Mouse (Mus musculus) thymus, adult 18-20 months (tissue): Measurements from ENCODE around the gene Slc6a4.

Source experiments
- DNase-seq, 2 experiments: peaks; one replicate each; pipeline ENCODE4 v3.0.0; 2022; ENCODE audit warnings: mixed read lengths in 2 of 2

Slc6a4 gene

DNA sequence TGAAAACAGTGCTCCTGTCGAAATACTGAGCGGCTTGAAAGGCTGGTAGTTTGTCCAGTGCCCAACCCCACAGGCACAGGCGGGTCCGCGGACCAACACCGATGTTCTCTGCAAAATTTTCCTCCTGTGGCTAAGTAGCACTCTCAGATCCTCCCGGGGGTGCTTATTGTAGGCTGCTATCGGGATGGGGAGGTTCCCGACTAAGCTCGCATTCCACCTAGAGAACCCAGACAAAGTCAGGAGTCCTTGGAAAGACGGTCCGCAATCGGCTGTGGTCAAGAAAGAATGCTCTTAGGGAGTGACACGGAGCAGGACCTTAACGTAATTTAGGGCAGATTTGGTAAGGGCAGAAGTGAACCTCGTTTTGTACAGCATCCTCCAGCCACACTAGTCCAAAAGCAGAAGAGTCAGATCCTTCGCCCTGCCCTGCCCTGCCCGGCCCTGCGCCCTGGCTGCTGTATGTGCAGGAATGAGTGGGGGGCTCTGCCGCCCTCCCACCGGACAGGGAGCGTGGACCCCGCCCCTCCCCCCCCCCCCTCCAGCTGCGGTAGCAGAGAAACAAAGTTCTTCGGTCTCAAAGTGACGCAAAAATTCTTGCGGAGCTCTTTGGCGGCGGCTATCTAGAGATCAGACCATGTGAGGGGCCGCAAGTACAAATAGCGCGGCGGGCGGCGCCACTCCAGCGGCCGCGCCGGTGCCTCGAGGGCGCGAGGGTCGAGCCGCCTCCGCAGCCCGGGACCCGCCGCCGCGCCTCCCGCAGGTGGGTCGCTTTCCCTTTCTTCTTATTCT lies at the start of gene Slc6a4:
Gene Slc6a4, plus strand, starts transcription at position 688 of the 789 bp plus-strand sequence.
- no peak for DNase-seq

DNA sequence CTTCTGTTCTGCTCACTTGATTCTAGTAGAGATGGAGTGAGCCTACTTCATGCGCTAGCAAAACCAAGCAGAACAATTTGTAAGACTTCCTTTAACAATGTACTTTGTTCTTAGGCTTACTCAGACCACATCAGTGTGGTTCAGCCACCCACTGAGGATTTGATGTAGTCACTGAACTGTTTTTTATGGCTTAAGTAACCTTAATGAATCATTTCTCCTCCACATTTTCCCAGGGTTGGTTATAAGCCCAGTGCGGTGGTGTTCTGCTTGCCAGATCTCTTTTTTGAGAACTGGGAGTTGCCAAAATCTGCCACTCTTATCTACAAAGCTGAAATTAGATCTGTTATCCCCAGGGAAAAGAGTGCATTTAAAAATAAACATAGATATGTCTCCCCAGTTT lies 44.9 kb upstream of the Slc6a4 start:
- DNase-seq, result no peak

DNA sequence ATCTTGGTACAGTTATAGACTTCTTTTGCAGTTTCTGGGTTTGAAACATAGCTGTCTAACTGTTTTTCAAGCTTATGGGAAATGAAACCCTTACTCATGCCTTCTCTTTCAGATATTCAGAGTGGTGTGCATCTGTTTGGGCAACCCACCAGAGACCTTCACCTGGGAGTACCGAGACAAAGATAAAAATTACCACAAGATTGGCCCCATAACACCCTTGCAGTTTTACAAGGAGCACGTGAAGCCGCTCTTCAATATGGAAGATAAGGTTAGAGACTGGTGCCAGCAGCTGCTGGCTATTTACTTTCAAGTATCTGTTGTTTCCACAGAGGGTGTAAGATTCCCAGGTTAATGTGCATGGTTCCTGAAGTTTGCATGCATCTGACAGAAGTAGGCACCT lies 32.7 kb upstream of the Slc6a4 start:
- no peak for DNase-seq

DNA sequence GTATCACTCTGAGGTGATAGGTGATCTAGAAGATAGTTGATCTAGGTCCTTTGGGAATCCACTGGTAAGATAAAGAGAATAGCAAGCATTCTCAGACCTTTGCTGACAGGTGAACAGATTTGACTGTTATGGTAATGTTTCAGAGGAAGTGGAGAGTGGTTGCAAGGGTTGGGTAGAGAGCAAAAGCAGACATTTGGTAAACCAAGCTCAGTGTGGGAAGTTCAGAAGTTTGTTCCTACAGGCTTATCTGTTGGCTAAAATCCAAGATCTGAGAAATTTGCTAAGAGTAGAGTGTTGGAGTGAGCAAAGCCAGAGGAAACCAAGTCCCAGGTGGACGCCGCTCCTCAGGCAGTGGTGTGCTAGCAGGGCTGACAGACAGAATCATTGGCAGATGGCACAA lies 28.1 kb upstream of the Slc6a4 start:
- DNase-seq, result no peak

DNA sequence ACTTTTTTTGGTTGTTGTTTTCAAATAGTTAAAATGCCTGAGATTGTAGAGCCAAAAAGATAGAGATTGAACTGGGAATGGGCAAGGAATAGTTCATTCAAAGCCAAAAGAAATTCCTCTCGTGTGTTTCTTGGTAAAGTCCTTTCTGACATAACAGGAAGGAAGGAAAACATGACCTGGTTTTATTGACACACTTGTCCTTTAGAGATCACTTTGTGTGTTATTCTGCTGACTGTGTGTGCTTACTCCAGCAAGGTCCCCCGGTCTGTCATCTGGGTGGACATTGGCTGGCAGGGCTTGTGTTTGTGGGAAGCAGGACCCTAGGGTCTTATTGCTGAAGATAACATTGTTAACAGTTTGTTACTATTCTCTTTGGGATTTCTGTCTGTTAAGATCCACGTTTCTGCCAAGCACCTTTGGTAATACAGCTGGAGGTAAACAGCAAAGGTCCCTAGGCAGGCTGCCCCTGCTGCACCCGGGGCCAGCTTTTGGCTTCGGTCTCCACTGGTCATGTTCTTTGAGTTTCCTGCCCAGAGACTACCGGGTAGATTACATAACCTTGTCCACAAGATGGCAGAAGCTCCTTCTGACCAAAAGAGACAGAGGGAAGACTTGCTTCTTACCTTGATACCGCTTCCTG lies 23.6 kb upstream of the Slc6a4 start:
- DNase-seq, result no peak

DNA sequence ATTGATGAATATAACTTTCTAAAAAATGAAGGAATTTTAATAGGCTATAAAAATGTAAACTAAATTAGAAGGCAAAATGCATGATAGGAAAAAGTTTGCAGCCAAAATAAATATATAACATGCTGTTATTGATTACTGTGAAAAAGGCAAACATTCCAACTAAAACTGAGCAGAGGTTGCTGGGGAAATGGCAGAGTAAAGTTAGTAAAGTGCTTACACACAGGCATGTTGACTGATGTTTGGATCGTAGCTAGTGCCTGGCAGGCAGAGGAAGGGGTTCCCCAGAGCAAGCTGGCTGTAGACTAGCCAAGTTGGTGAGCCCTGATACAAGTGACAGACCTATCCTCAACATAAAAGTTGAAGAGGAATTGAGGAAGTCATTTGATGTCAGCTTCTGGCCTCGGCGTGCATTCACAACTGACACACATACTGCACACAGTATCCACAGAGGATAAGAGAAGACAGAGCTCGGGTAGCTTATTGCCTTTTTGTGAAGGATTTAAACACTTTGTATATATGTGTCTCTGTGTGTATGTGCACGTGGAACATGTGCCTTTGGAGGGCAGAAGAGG lies 16.7 kb upstream of the Slc6a4 start:
- DNase-seq, result no peak

DNA sequence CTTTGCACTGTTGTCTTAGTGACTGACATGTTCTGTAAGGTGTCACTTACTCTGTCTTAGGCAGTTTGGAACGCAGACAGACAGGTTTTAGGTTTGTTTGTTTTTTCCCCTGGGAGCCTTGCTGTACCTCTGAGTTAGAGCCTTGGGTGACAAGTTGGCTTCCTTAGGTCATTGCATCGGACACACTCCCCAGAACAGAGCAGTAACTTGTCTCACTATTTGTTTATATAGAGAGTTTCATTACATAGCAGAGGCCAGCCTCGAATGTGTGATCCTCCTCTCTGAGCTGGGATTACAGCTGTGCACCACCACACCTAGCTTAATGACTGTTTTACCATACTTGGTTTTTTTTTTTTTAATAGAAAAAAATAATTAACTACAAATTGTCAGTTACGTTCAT lies 16.0 kb upstream of the Slc6a4 start:
- no peak for DNase-seq

DNA sequence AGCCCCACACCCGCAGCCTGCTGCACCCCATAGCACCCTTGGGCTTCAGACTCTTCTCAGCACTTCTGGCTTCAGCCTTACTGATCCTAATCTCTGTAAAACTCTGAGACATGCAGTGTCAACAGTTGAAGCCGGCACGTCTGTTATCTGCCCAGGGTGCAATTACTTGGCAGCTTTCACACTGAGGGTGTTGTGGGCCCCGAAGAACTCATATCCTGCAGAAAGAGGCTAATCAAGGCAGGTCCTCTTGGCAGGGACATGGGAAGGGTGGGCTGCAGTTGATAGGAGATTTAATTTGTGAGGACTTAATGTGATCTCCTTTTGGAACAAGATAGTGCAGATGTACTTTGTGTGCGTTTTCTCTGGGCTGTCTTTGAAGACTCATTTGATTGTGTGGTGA lies 14.8 kb upstream of the Slc6a4 start:
- DNase-seq, result no peak

DNA sequence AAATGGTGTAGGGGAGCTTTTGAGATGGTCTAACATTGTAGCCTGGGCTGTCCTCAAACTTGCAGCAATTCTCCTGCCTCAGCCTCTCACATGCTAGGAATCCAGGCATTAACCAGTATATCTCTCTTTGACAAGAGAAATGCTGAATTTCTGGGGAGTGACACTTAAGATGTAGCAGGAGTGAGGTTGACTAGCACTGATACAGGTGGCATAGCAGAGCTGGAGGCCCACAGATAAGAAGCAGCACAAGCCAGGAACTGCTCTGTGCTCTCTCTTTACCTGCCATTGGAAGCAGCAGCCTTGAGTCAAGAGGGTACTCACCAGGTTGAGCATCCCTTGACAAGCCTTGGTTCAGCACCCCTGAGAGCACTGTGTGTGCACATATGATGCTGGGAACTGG lies 14.2 kb upstream of the Slc6a4 start:
- no peak for DNase-seq

DNA sequence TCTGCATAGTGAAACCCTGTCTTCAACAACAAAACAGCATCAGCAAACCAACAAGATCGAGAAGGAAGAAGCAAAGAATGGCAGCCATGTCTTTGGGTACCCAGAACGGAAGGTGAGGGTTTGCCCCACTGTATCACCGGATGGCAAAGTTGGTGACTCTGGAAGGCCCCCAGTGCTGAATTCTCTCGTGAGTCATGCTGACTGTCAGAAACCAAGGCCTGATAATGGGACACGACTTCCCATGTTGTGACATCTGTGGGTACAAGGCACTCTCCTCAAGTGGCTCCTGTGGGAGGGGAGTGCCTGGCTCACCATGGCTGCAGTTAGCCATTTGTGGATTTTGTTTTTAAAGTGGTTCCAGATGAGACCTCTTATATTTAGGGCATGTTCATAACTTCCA lies 7.6 kb upstream of the Slc6a4 start:
- no peak for DNase-seq

DNA sequence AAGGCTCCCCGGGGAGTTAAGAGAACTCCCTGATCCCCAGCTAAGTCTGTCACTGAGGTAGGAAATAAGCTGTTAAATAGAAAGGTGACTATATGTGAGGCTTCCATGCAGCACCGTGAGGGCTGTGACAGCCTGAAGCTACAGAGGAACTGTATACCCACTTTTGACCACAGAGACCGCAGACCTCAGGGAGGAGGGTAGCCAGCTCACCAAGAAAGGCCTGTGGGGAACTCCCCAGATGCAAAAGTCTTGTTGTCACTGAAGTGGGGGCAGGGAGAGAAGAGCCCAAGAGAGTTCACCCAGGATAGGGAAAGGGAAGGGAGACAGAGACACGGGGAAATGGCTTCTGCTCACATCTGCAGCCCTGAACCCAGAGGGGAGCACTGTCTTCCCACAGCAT lies 5.5 kb upstream of the Slc6a4 start:
- DNase-seq, result peak; percentile 16 to 35

DNA sequence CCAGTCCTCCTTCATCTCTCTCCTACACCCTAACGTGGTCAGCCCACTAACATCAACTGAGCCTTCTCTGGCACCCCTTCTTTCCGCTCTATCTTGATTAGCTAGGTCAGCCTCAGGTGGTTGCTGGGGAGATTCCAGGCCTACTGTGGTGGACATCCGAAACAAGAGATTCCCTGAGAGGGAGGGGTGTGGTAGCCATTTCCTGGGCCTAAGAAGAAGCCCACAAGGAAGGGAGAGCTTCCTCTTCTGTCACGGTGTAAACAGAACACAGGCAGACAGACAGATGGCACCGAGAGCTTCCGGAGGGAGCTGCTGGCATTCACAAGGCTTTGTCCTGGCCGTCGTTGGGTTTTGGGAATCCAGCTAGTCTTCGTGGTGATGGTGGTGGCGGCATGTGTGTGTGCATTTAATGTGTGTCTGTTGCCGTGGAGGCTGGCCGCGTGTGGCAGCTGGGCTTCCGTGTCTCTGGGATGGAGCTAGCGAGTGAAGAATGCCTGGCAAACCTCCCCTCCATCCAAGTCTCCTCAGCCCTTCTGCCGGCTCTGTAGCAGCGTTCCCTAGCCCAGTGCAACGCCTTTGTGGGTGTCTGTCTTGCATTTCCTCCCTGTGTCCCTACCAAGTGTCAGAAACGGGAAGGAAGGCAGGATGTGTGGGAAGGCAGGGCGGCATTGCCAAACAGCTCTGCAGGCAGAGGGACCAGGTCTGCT lies 2.3 kb upstream of the Slc6a4 start:
- no peak for DNase-seq

DNA sequence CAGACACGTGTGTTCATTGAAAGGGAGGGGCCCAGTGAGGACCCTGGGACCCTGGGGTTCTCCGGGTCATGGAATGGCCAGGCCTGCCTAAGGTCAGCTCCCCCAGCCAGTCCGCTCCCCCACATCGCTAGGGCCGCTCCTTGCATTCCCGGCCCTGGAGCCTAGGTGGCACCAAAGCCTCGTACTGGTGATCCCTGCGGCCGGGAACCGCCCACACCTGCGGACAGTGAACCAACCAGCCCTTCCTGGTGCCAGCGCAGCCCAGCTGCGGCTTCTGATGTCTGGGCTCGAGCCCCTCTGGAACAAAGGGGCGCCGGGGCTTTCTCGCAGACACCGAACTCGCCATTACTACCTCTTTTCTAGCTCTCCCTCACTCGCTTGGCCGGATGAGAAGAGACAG lies 1.1 kb upstream of the Slc6a4 start:
- DNase-seq, result peak; percentile 31 to 33

DNA sequence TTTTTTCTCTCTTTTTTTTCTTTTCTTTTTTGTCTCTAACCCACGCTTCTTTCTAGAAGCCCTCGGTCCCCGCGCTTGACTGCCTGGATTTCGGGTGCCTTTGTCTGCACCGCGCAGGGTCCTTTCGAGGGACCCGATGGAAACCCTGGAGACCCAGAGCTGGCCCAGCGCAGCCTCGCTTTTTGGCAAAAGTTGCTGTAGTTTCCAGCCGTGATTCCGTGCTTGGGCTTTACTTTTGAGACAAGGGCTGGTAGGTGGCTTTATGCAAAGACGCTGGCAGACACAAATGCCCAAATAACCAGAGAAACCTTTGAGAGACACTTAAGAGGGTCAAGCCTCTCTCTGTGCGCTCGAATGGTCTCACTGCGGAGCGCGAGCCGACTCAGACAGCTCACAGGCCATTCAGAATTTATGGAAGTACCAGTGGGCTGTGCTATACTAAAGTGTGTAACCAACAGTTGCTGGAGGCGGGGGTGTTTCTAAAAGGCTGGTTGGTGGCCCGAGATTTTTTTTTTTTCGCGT lies 363 bp downstream of the Slc6a4 start:
- DNase-seq, result no peak

DNA sequence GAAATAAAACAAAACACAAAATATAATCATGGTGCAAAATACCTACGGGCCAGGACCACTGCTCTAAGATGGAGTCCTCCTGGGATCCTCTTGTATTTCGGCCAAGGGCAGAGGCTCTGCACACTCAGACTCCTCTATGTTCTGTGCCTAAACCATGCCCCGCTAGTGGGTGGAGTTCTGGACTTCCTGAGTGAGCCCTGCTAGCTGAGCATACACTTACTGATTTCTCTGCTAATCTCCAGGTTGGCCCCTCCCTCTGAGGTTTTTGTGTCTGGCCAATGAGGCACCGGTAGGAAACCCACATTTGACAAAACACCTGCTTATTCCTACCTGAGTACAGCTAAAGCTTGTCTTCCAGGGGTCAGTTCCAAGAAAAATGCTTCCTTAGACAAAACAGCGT lies 2.3 kb downstream of the Slc6a4 start:
- no peak for DNase-seq

DNA sequence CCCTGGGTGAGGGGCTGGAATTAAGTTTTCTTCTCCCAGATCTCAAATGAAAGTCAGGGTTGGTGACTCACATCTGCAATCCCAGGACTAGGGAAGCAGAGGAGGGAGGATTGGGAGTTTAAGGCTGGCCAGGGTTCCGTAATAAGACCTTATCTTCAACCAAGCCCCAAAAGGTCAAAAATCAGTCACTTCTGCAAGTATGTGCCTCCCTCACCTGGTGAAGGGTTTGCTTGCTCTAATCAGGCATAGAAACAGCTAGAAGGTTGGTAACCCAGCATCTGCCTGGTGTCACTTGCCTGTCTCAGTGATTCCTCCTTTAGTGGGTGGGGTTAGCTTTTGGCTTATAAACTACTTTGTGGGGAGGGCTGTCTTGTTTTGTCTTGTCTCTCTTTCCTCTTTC lies 4.0 kb downstream of the Slc6a4 start:
- no peak for DNase-seq

DNA sequence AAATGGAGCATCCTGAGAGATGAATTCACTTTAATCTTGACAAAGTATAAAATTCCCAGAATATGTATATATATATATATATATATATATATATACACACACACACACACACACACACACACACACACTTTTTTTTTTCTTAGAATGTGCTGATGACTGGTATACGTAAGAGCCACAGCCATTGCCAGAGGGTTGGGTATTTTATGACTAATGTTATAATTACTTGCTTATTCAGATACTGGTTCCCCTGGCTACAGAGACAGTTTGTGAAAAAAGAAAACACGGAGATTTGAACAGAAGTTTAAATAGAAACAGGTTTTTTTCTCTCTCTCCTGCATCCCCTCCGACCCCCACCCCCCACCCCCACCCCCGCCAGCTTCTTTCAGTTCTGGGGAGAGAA lies 7.5 kb downstream of the Slc6a4 start:
- no peak for DNase-seq

DNA sequence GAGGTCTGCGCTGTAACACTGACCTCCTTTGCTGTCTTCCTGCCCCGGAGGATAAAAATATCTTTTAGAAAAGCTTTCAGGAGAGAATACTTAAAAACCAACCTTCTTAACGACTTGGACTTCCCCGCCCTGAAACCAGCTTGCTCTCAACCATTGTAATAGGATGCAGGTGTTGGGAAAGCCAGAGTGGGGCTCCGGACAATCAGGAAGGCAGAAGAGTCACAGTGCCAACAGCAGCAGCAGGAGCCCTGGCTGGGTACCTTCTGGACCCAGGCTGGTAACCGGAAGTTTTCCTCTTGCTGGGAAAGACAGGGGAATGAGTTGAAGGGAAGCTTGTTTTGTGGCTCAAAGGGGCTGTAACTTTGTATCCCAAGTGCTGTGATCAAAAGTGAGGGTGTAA lies 8.2 kb downstream of the Slc6a4 start:
- DNase-seq, result no peak

DNA sequence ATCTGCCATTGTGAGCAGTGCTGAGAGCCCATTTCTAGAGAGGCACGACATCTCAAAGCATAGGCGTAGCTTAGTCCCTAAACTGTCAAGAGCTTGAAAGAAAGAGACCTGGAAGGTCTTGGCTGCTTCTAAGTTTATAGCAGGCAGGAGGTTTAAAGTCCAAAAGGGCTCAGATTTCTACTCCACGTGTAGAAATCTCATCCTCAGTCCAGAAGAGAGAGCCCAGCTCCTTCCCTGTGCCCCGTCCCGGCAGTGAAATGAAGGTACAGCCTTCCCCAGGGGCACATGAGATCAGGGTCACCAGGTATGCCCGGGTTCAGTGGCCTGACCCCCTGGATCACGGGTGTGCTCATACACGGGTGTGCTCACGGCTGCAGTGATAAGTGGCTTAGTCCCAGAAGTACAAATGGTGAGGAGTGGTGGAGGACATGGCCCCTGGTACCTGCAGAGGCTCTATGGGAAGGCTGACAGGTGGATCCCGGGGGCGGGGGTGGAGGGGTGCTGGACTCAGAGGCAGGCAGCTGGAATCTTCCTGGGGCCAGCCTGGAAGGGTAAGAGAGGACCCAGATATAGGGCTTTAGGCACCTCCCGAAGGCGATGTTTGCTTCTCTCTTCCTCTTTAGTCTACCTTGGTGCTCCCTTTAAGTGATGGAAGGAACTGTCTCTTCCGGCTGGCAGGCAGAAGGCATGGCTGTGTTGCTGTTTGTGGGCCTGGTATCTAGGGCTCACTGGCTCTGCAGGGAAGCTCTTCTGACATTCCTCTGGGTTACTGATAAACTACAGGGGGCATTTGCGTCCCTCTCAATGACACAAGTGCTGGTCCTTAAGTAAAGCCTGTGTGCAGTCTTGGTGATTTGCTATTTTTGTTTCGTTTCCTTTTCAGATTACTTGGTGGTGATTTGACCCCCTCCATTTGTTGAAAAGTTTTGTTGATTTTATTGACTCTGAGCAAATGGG lies 10.9 kb downstream of the Slc6a4 start:
- no peak for DNase-seq

DNA sequence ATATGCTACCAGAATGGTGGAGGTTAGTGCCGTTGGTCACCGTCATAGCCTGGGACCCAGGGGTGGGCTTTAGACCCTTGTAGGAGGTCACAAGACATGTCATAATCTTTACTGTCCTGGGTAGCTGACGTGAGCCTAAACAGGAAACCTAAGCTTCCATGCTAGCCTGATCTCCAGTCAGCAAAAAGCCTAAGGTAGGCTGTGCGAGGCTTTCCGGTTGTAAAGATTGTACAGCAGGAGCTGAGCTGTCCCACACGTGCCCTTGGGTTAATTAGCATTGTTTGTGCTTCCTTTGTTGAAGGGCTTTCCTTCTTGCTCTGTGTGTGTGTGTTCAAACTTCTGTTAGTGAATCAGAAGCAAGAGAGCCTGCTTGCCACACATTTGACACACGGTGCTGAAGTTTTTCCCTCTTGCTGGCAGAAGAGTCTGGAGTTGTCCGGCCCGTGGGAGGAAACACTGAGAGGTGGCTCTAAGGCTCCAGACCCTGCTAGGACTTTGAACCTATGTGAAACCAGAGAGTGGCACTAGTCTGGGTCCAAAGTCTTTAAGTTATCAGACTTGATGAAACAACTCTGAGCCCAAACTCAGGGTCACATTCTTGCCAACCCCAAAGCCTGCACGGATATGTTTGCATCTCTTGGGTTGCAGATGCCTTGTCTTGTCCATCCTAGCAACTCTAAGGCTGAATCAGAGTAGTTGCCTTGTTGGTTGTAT lies 12.5 kb downstream of the Slc6a4 start:
- no peak for DNase-seq

DNA sequence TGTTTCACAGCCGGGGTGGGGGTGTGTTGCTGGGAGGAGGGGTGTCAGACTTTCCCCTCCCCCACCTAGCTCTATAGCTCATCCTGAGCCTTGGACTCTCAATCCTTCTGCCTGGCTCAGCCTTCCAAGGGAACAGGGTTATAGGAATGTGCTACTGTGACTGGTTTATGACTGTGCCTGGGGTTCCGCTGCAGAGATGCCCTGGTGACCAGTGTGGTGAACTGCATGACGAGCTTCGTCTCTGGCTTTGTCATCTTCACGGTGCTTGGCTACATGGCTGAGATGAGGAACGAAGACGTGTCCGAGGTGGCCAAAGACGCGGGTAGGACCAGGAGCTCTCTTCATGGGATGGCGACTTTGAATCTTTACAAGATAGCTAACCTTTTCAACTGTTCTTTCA lies 19.6 kb downstream of the Slc6a4 start:
- DNase-seq, result no peak

DNA sequence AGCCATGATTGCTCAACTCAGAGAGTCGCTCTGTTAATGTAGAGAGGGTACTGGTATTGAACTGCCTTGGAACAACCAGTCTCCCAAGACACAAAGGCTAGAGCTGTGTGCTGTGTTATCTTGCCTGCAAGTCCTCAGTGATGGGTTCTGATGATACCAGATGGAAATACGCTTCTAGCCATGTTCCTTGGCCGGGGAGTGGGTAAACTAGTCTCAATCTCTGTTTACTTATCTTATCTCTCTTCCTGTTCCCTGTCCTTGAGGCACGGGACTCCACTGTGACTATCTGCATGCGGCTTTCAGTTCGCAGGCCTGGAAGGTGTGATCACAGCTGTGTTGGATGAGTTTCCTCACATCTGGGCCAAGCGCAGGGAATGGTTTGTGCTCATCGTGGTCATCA lies 21.1 kb downstream of the Slc6a4 start:
- no peak for DNase-seq
